Mouse (Mus musculus) liver, embryonic 12.5 days (tissue): Measurements from ENCODE around the gene Gm5129. TPM values are rescaled to one million over a fixed set of nuclear protein-coding genes. Genes with fewer than 3 reads are reported as not detected.
"Not testable (repeated sequence)": the region's sequence is repeated elsewhere in the genome, so short reads cannot be mapped to it uniquely, and the experiment has no call there.

ENCODE experiments used
- ATAC-seq: fragments of 200-750 bp; cut with Nextera tagmentation; 2 replicates; pipeline ENCODE4 v1.8.0; 2017; ENCODE audit warnings: moderate number of reproducible peaks, mild to moderate bottlenecking, moderate library complexity
- H3K27ac ChIP-seq: fragments of 300-500 bp; sonication (generic); 2 replicates; pipeline ENCODE4 v1.5.1; 2016; ENCODE audit warnings: mild to moderate bottlenecking
- H3K27me3 ChIP-seq: fragments of 300-500 bp; sonication (generic); replicated peaks from 2 replicates; pipeline ENCODE4 v1.6.1; 2016; ENCODE audit warnings: mild to moderate bottlenecking, moderate library complexity
- H3K36me3 ChIP-seq: fragments of 300-500 bp; sonication (generic); 2 replicates; pipeline ENCODE4 v1.6.1; 2016; ENCODE audit warnings: mild to moderate bottlenecking, moderate library complexity
- H3K4me1 ChIP-seq: fragments of 300-500 bp; sonication (generic); 2 replicates; pipeline ENCODE4 v1.6.1; 2016
- H3K4me2 ChIP-seq: fragments of 300-500 bp; sonication (generic); 2 replicates; pipeline ENCODE4 v1.6.1; 2016; ENCODE audit warnings: mild to moderate bottlenecking, moderate library complexity
- H3K4me3 ChIP-seq: fragments of 300-500 bp; sonication (generic); 2 replicates; pipeline ENCODE4 v1.5.1; 2016; ENCODE audit warnings: mild to moderate bottlenecking, moderate library complexity
- H3K9ac ChIP-seq: fragments of 300-500 bp; sonication (generic); 2 replicates; pipeline ENCODE4 v1.6.1; 2016; ENCODE audit warnings: mild to moderate bottlenecking, moderate library complexity
- H3K9me3 ChIP-seq: fragments of 300-500 bp; sonication (generic); replicated peaks from 2 replicates; pipeline ENCODE4 v1.6.1; 2016; ENCODE audit warnings: mild to moderate bottlenecking, moderate library complexity
- WGBS: fragments of 180-500 bp; shearing (Covaris S2); methylation state at CpG from one replicate; pipeline ENCODE4 v1.1.7; 2016; ENCODE audit not compliant: insufficient replicate concordance; 5-methylcytosine and 5-hydroxymethylcytosine counted together
- polyA plus RNA-seq: library from polyadenylated mRNA; unstranded; fragments of >200 nt; fragmentation: Nextera tagmentation; extraction: Ambion mirVana; gene quantifications from 2 replicates; pipeline ENCODE4 v1.2.1, GENCODE M21; 2016

Gene Gm5129
- polyA plus RNA-seq: not detected in 2 replicates

DNA sequence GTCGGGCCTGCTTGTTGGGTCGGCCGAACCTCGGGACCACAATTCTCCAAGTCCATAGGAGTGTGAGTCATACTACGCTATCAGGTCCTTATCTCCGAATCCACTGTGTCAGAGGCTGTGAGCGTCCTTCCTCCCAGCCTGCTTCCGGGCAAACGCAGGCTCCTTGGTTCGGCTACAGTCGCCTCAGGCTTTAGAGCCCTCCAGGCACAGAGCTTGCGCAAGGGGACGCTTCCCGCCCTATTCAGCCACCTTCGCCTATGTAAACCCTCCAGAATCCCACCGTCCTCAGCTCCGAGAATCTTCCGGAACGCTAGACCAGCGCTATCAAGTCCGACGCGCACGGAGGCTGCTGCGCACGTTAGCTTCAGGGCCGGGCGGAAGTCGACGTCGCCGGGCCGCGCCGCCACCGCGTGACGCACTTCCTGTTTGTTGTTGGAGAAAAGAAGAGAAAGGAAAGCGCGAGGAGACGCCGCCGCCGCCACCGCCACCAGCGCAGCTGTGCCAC lies at the start of gene Gm5129, which contains the start of gene Dnajb6:
TSS of gene Gm5129 (minus strand) at position 380 of the 505 bp plus-strand sequence.
TSS of gene Dnajb6 (plus strand) at position 132 of the 505 bp plus-strand sequence.
- no peaks in the 10 kb centered on the region for H3K27me3 ChIP-seq
- H3K4me1 ChIP-seq: peaks cover 41% of the 10 kb centered on the region
- ATAC-seq: peak; percentile 93
- peak within 1 kb of the TSS; percentile 97 for H3K27ac ChIP-seq
- H3K9me3 ChIP-seq: no peaks in the 10 kb centered on the region
- H3K4me2 ChIP-seq: peak within 1 kb of the TSS; percentile 77
- H3K36me3 ChIP-seq: peaks cover 3% of the 10 kb centered on the region
- H3K9ac ChIP-seq: peak within 1 kb of the TSS; percentile 88
- under 1% methylated on average over 46 of the region's 46 CpGs for WGBS
- peak within 1 kb of the TSS; percentile 79 for H3K4me3 ChIP-seq

DNA sequence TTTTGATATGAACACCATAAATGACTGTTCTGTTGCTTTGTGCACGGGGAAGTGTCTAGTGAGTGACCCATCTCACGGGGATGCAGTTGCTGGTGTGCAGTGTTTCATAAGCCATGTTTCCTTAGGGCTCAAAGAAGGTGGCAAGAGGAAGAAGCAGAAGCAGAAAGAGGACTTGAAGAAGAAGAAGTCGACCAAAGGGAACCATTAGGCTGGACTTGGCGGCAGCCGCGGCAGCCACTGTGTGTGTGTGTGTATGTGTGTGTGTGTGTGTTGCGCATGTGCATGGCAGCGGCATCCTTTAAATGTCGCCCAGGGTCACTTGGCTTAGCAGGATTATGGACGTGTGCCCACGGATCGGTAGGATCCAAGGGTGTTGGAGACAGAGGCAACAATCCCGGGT lies 49.2 kb upstream of the Gm5129 start:
- H3K9me3 ChIP-seq, H3K9ac ChIP-seq, H3K27ac ChIP-seq, H3K4me3 ChIP-seq, H3K4me2 ChIP-seq, H3K27me3 ChIP-seq, H3K4me1 ChIP-seq, ATAC-seq: not testable (repeated sequence)
- peaks cover 22% of the 10 kb centered on the region for H3K36me3 ChIP-seq
- WGBS: 81% methylated on average over 9 of the region's 13 CpGs

DNA sequence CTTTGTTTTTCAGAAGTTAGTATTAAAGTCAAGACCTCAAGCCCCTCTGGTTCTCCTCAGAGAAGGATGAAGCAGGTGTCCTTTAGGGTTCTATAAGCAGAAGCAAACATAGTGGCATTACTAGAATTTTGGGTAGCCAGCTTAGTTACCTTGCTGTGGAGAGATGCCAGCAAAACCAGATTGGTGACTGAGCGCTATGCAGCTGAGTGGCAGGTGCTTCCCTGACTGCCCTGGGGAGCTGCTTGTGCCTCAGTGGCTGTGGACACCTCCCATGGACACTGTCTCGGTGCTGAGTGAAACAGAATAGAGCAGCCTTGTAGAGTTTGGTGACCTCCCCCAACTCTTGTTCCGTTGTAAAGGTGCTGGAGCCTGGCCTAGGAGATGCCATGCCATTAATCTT lies 46.5 kb upstream of the Gm5129 start:
- H3K27me3 ChIP-seq: no peaks in the 10 kb centered on the region
- peaks cover 47% of the 10 kb centered on the region for H3K36me3 ChIP-seq
- H3K4me3 ChIP-seq: no peak overlapping the region
- no peaks in the 10 kb centered on the region for H3K9me3 ChIP-seq
- no peak overlapping the region for H3K4me2 ChIP-seq
- H3K9ac ChIP-seq: no peak overlapping the region
- 85% methylated on average over 3 of the region's 3 CpGs for WGBS
- no peak overlapping the region for H3K27ac ChIP-seq
- no peak for ATAC-seq
- no peaks in the 10 kb centered on the region for H3K4me1 ChIP-seq

GRCm38 (mm10) chr5:29779733-29780132 lies 44.0 kb upstream of the Gm5129 start:
- not testable (repeated sequence) for H3K9me3 ChIP-seq, H3K4me3 ChIP-seq, H3K4me2 ChIP-seq, H3K27me3 ChIP-seq, H3K9ac ChIP-seq, H3K27ac ChIP-seq, H3K4me1 ChIP-seq
- H3K36me3 ChIP-seq: peaks cover 65% of the 10 kb centered on the region
- WGBS: 61% methylated on average over 9 of the region's 9 CpGs
- ATAC-seq: peak; percentile 37; the same call in 1 of the 2 replicates

GRCm38 (mm10) chr5:29778029-29778428 lies 42.3 kb upstream of the Gm5129 start:
- ATAC-seq: no peak
- Histone ChIP-seq H3K27me3 (no peaks in the 10 kb centered on the region), H3K36me3 (peaks cover 76% of the 10 kb centered on the region), H3K9ac (no peak overlapping the region), H3K27ac (no peak overlapping the region), H3K4me1 (no peaks in the 10 kb centered on the region), H3K4me2 (no peak overlapping the region), H3K9me3 (no peaks in the 10 kb centered on the region), H3K4me3 (no peak overlapping the region)
- WGBS: 87% methylated on average over 6 of the region's 6 CpGs

DNA sequence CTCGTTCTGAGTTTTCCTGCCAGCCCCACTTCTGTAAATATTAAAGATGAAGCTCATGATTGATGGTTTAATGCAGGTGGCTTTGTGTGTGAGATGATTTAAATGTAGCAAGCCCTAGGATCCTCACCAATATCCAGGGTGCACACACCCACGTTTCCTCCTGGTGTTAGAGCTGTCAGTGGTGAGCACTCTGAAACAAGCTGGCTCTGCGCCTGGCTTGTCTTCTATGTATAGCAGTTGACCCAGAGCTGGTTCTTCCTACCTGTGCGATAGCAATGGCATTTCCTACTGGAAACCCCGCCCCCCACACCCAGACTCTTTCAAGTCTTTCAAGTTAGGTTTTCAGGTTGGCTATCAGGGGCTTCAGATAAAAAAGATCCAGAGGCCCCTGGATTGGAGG lies 39.7 kb upstream of the Gm5129 start:
- no peaks in the 10 kb centered on the region for H3K27me3 ChIP-seq
- ATAC-seq: no peak
- H3K4me2 ChIP-seq: no peak overlapping the region
- peaks cover 83% of the 10 kb centered on the region for H3K36me3 ChIP-seq
- H3K27ac ChIP-seq: no peak overlapping the region
- no peaks in the 10 kb centered on the region for H3K4me1 ChIP-seq
- no peaks in the 10 kb centered on the region for H3K9me3 ChIP-seq
- H3K4me3 ChIP-seq: no peak overlapping the region
- H3K9ac ChIP-seq: no peak overlapping the region
- 82% methylated on average over 5 of the region's 5 CpGs for WGBS

DNA sequence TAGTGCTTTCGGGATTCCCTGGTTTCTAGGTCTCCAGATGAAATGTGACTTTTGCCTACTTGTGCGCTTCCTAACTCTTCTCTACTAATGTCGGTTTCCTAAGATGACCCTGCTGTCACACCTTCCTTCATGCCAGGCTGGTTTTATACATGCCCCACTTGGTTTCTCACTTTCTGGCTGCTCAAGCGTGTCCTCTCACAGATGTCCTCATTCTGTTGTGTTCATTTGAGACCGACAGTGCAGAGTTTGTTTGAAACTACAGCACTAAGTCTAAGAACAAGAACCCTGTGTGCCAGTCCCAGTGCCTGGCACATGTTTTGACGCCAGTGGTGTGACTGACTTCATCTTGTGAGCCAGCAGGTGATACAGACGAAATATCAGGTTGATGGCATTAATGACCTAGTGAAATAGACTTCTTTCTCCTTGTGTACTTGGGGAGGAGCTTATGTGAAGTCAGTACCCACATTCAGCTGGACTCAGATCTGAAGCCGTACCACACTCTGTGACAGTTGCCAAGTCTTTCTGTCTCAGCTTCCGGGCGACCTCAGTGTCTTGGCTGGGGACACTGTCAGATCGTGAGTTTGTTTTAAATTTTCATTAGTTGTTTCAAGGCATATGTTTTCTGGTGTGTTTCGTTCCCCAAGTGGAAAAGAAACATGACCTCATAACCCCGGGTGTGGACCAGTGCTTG lies 37.9 kb upstream of the Gm5129 start:
- 84% methylated on average over 13 of the region's 13 CpGs for WGBS
- no peak overlapping the region for H3K9ac ChIP-seq
- no peaks in the 10 kb centered on the region for H3K4me1 ChIP-seq
- H3K27ac ChIP-seq: no peak overlapping the region
- H3K4me3 ChIP-seq: no peak overlapping the region
- ATAC-seq: no peak
- no peaks in the 10 kb centered on the region for H3K9me3 ChIP-seq
- H3K4me2 ChIP-seq: no peak overlapping the region
- H3K36me3 ChIP-seq: peaks cover 81% of the 10 kb centered on the region
- H3K27me3 ChIP-seq: no peaks in the 10 kb centered on the region

GRCm38 (mm10) chr5:29772651-29773330 lies 37.1 kb upstream of the Gm5129 start:
- no peaks in the 10 kb centered on the region for H3K27me3 ChIP-seq
- H3K27ac ChIP-seq: no peak overlapping the region
- no peak overlapping the region for H3K4me3 ChIP-seq
- H3K4me1 ChIP-seq: no peaks in the 10 kb centered on the region
- 70% methylated on average over 4 of the region's 4 CpGs for WGBS
- H3K36me3 ChIP-seq: peaks cover 81% of the 10 kb centered on the region
- no peak overlapping the region for H3K9ac ChIP-seq
- no peak overlapping the region for H3K4me2 ChIP-seq
- ATAC-seq: no peak
- no peaks in the 10 kb centered on the region for H3K9me3 ChIP-seq

GRCm38 (mm10) chr5:29772038-29772437 lies 36.3 kb upstream of the Gm5129 start:
- no peak overlapping the region for H3K27ac ChIP-seq
- no peaks in the 10 kb centered on the region for H3K27me3 ChIP-seq
- 54% methylated on average over 2 of the region's 2 CpGs for WGBS
- no peak overlapping the region for H3K9ac ChIP-seq
- no peak overlapping the region for H3K4me2 ChIP-seq
- no peak overlapping the region for H3K4me3 ChIP-seq
- H3K36me3 ChIP-seq: peaks cover 81% of the 10 kb centered on the region
- no peaks in the 10 kb centered on the region for H3K9me3 ChIP-seq
- no peak for ATAC-seq
- H3K4me1 ChIP-seq: no peaks in the 10 kb centered on the region

DNA sequence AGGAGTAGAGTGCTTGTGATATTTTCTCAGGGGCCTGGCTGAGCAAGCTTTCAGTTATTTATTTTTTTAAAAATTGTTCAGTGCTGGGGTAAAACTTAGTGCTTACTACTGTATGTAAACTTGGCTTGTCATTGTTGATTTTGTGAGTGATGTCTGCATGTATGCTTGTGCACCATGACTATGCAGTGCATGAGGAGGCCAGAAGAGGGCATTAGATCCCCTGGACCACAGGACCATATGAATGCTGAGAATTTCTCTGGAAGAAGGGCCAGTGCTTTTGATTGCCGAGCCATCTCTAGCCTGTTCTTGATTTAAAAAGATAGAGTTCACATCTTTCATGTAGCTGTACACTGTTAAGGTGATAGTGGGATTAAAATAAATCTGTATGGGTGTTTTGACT lies 35.2 kb upstream of the Gm5129 start:
- no peaks in the 10 kb centered on the region for H3K4me1 ChIP-seq
- H3K27me3 ChIP-seq: no peaks in the 10 kb centered on the region
- H3K4me2 ChIP-seq: no peak overlapping the region
- 79% methylated on average over 1 of the region's 1 CpGs for WGBS
- no peak overlapping the region for H3K4me3 ChIP-seq
- peaks cover 76% of the 10 kb centered on the region for H3K36me3 ChIP-seq
- H3K27ac ChIP-seq: no peak overlapping the region
- H3K9me3 ChIP-seq: no peaks in the 10 kb centered on the region
- no peak for ATAC-seq
- H3K9ac ChIP-seq: no peak overlapping the region

DNA sequence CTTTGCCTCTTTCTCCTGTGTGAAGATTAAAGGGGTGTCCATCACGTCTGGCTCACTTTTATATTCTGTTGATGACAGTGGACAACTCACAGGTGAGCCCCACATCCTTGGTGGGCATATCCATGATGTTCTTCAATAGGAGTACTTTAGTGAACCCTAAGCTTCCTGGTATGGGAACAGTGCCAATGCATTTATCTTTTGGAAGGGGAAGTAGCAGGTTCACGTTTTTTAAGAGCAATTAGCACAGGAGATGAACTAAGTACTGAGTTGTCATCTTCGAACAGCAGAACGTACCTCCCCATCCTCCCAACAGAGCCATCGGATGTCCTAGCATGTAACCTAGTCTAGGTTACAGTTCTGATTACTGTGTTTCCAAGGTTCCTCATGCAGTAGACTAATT lies 23.6 kb upstream of the Gm5129 start:
- no peak overlapping the region for H3K4me3 ChIP-seq
- no peak overlapping the region for H3K27ac ChIP-seq
- peaks cover 92% of the 10 kb centered on the region for H3K36me3 ChIP-seq
- WGBS: 80% methylated on average over 5 of the region's 5 CpGs
- no peak for ATAC-seq
- H3K9ac ChIP-seq: no peak overlapping the region
- H3K27me3 ChIP-seq: no peaks in the 10 kb centered on the region
- no peaks in the 10 kb centered on the region for H3K9me3 ChIP-seq
- no peaks in the 10 kb centered on the region for H3K4me1 ChIP-seq
- H3K4me2 ChIP-seq: no peak overlapping the region

DNA sequence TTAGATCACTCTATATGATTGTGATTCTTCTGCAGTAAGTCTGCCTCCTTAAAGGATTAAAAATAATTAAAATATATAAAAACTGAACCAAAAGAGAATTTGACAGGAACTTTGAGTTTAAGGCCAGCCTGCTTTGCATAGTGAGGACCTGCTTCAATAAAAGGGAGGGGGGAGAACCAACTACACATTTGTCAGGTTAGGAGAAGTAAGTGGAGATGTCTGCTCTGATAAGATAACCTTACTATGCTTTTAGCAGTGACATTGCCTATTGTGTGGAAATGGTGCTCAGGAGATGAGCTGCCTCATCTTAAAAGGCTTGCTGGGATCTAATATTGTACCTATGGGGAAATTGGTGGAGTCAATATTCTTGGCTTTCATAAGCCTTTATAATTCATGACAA lies 17.2 kb upstream of the Gm5129 start:
- Histone ChIP-seq H3K9me3 (no peaks in the 10 kb centered on the region), H3K36me3 (peaks cover 86% of the 10 kb centered on the region), H3K9ac (no peak overlapping the region), H3K4me1 (0 out of 2 replicates have a peak, but pooled peaks cover 1% of the 10 kb centered on the region), H3K4me3 (no peak overlapping the region), H3K27me3 (no peaks in the 10 kb centered on the region), H3K27ac (no peak overlapping the region), H3K4me2 (no peak overlapping the region)
- no peak for ATAC-seq
